9 mouse cellular contexts compared by ENCODE assay signal in the genomic region with DNA sequence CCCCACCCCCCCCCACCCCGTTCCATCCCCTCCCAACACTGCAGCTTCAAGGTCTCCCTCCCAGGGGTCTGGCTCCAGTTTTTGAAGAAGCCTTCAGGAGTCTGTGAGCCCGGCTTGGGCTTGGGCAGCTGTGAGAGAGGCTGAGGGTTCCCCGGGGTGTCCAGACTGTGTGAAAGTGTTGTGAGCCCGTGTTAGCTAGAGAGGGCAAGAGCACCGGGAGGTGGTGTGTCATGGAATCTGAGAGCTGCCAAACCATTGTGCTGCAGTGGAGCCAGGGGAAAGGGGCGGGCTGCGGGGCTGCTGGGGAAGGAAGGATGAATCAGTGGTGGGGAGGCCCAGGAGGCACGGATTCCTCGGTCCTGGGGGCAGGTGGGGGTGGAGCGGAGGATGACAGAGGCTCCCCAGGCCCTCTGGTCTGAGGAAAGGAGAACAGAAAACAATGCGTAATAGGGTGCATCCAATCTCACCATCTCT. TPM values are rescaled to one million over a fixed set of nuclear protein-coding genes. Genes with fewer than 3 reads are reported as not detected.
A peak's percentile ranks its signal among the peaks of the same experiment; 100 is the strongest.
DNase-seq lines count a peak whose midpoint lies in the region; ATAC-seq and TF ChIP-seq lines count a peak whose summit lies in the region.
"Had no signal": no experiment of that assay in that cellular context is flagged by ENCODE, and none has a peak within 500 bp of the region (broad histone marks: within the 10 kb centered on the region; RNA-seq: fewer than 3 reads in every experiment).

No protein-coding gene starts in this region.

- no peaks in the 10 kb centered on the region for H3K9me3 ChIP-seq in kidney, embryonic 15.5 days (replicated peaks)
- H3K9me3 ChIP-seq in hindbrain, postnatal 0 days (ENCODE audit: low read length) = no peaks in the 10 kb centered on the region
- H3K9me3 ChIP-seq in midbrain, embryonic 15.5 days = no peaks in the 10 kb centered on the region

- no peak for TF ChIP-seq POLR2A in brain, embryonic 14.5 days (IDR thresholded peaks at IDR 0.05; ENCODE audit: borderline replicate concordance, extremely low read depth, insufficient read depth, insufficient read length, poor library complexity, severe bottlenecking)

- H3K9ac ChIP-seq in kidney, embryonic 15.5 days = no peak overlapping the region
- H3K9ac ChIP-seq in hindbrain, postnatal 0 days (replicated peaks; ENCODE audit: low read length) = 0 out of 2 replicates have a peak overlapping the region, but pooled peaks have one; percentile 17
- H3K9ac ChIP-seq in midbrain, embryonic 15.5 days = no peak overlapping the region

- no peak for TF ChIP-seq CTCF in brain, embryonic 14.5 days (IDR thresholded peaks at IDR 0.05; ENCODE audit: borderline replicate concordance, extremely low read depth, insufficient read depth, insufficient read length)
- no peak for TF ChIP-seq CTCF in hindbrain, postnatal 0 days (IDR thresholded peaks at IDR 0.05; ENCODE audit: low read depth)

- H3K4me2 ChIP-seq in kidney, embryonic 15.5 days = peak overlapping the region; percentile 88
- peak overlapping the region; percentile 60; the same call in 1 of the 2 replicates for H3K4me2 ChIP-seq in hindbrain, postnatal 0 days (ENCODE audit: low read depth, low read length)
- H3K4me2 ChIP-seq in midbrain, embryonic 15.5 days = peak overlapping the region; percentile 15; the same call in 1 of the 2 replicates

- H3K4me3 ChIP-seq in kidney, embryonic 15.5 days (replicated peaks) = peak overlapping the region; percentile 59
- no peak overlapping the region for H3K4me3 ChIP-seq in hindbrain, postnatal 0 days (ENCODE audit: low read length)
- no peak overlapping the region for H3K4me3 ChIP-seq in midbrain, embryonic 15.5 days

- peaks cover 19% of the 10 kb centered on the region; the same call in 1 of the 2 replicates for H3K36me3 ChIP-seq in kidney, embryonic 15.5 days
- no peaks in the 10 kb centered on the region for H3K36me3 ChIP-seq in hindbrain, postnatal 0 days (ENCODE audit: insufficient read depth, low read length)
- no peaks in the 10 kb centered on the region for H3K36me3 ChIP-seq in midbrain, embryonic 15.5 days (replicated peaks)
- H3K36me3 ChIP-seq: G1E had no signal

- peak; percentile 40 for ATAC-seq in kidney, embryonic 15.5 days (replicated peaks; ENCODE audit: low FRiP score)
- peak; percentile 47 for ATAC-seq in hindbrain, postnatal 0 days
- peak; percentile 35 for ATAC-seq in midbrain, embryonic 15.5 days (replicated peaks)

- DNase-seq in kidney, postnatal 36 days = no peak
- DNase-seq in brain, embryonic 14.5 days (ENCODE audit: low read depth) = peak; percentile 66
- DNase-seq in gastrocnemius, postnatal 36 days = peak; percentile 55 to 62
- peak; percentile 57 for DNase-seq in hindbrain, postnatal 0 days (ENCODE audit: low spot score)
- DNase-seq in frontal cortex, postnatal 14 days (ENCODE audit: low spot score in 2 of 2) = no peak
- DNase-seq in natural killer cell, adult 2 months (ENCODE audit: low spot score in 2 of 2) = no peak

- WGBS in kidney, embryonic 15.5 days = 4% methylated on average over 11 of the region's 11 CpGs
- WGBS in hindbrain, postnatal 0 days = 7% methylated on average over 11 of the region's 11 CpGs
- 5% methylated on average over 11 of the region's 11 CpGs for WGBS in midbrain, embryonic 15.5 days

- H3K4me1 ChIP-seq in kidney, embryonic 15.5 days = peaks cover 48% of the 10 kb centered on the region
- peaks cover 16% of the 10 kb centered on the region; the same call in 1 of the 2 replicates for H3K4me1 ChIP-seq in hindbrain, postnatal 0 days (ENCODE audit: insufficient read depth, low read length)
- peaks cover 35% of the 10 kb centered on the region for H3K4me1 ChIP-seq in midbrain, embryonic 15.5 days

- H3K27ac ChIP-seq in kidney, embryonic 15.5 days = peak overlapping the region; percentile 87
- H3K27ac ChIP-seq in hindbrain, postnatal 0 days = peak overlapping the region; percentile 64; the same call in 1 of the 2 replicates
- H3K27ac ChIP-seq in midbrain, embryonic 15.5 days = peak overlapping the region; percentile 54

- intact Hi-C loops in gastrocnemius, postnatal 36 days (cut with DNase I) = no loop called here

- H3K27me3 ChIP-seq in kidney, embryonic 15.5 days = peaks cover 29% of the 10 kb centered on the region
- peaks cover 13% of the 10 kb centered on the region for H3K27me3 ChIP-seq in hindbrain, postnatal 0 days (ENCODE audit: insufficient read depth, low read length)
- H3K27me3 ChIP-seq in midbrain, embryonic 15.5 days (replicated peaks) = peaks cover 31% of the 10 kb centered on the region

RNA-seq across cellular contexts. Expression of a gene that starts 3.4 kb away (rescaled TPM):
- 7.7 and 9.3 TPM in 2 replicates for polyA plus RNA-seq in kidney, embryonic 15.5 days (2015; fragmentation: Nextera tagmentation; extraction: Ambion mirVana)
- 3.2 and 9.7 TPM in 2 replicates for polyA plus RNA-seq in brain, embryonic 14.5 days (2012; rRNA removed)
- 100 to 1,000 TPM; 403 to 438 TPM for total RNA-seq in gastrocnemius, postnatal 36 days (2021)
- 17.6 and 19.4 TPM in 2 replicates for total RNA-seq in hindbrain, postnatal 0 days (2014; rRNA removed)
- polyA plus RNA-seq in hindbrain, postnatal 0 days (2015; fragmentation: Nextera tagmentation; extraction: Ambion mirVana) = 1.8 TPM in 2 replicates
- polyA plus RNA-seq in midbrain, embryonic 15.5 days (2015; fragmentation: Nextera tagmentation; extraction: Ambion mirVana) = 3.3 and 3.4 TPM in 2 replicates

RNA-seq across cellular contexts. Expression of a gene that starts 31.0 kb away (rescaled TPM):
- 268 and 287 TPM in 2 replicates for polyA plus RNA-seq in kidney, embryonic 15.5 days (2015; fragmentation: Nextera tagmentation; extraction: Ambion mirVana)
- polyA plus RNA-seq in brain, embryonic 14.5 days (2012; rRNA removed) = 258 and 356 TPM in 2 replicates
- 100 to 1,000 TPM in 1 of 2 experiments, 10 to 100 TPM in 1; 94.2 to 103 TPM for total RNA-seq in gastrocnemius, postnatal 36 days (2021)
- 229 and 240 TPM in 2 replicates for total RNA-seq in hindbrain, postnatal 0 days (2014; rRNA removed)
- polyA plus RNA-seq in hindbrain, postnatal 0 days (2015; fragmentation: Nextera tagmentation; extraction: Ambion mirVana) = 371 and 385 TPM in 2 replicates
- 342 and 365 TPM in 2 replicates for polyA plus RNA-seq in midbrain, embryonic 15.5 days (2015; fragmentation: Nextera tagmentation; extraction: Ambion mirVana)

RNA-seq across cellular contexts. Expression of a gene that starts 34.7 kb away (rescaled TPM):
- polyA plus RNA-seq in kidney, embryonic 15.5 days (2015; fragmentation: Nextera tagmentation; extraction: Ambion mirVana) = not detected in 2 replicates
- polyA plus RNA-seq in brain, embryonic 14.5 days (2012; rRNA removed) = 0.14 and 0.23 TPM in 2 replicates
- not detected for total RNA-seq in gastrocnemius, postnatal 36 days (2021)
- total RNA-seq in hindbrain, postnatal 0 days (2014; rRNA removed) = 0.47 TPM in 1 of 2 replicates, not detected in the other
- polyA plus RNA-seq in hindbrain, postnatal 0 days (2015; fragmentation: Nextera tagmentation; extraction: Ambion mirVana) = 0.59 TPM in 1 of 2 replicates, not detected in the other
- 0.27 and 1.0 TPM in 2 replicates for polyA plus RNA-seq in midbrain, embryonic 15.5 days (2015; fragmentation: Nextera tagmentation; extraction: Ambion mirVana)
- polyA plus RNA-seq: G1E had no signal

RNA-seq across cellular contexts. Expression of a gene that starts 40.4 kb away (rescaled TPM):
- polyA plus RNA-seq in kidney, embryonic 15.5 days (2015; fragmentation: Nextera tagmentation; extraction: Ambion mirVana) = 22.5 and 22.6 TPM in 2 replicates
- polyA plus RNA-seq in brain, embryonic 14.5 days (2012; rRNA removed) = 44.5 and 46.7 TPM in 2 replicates
- total RNA-seq in gastrocnemius, postnatal 36 days (2021) = 10 to 100 TPM; 10.1 to 12.9 TPM
- total RNA-seq in hindbrain, postnatal 0 days (2014; rRNA removed) = 58.1 and 79.4 TPM in 2 replicates
- 56.4 and 62.0 TPM in 2 replicates for polyA plus RNA-seq in hindbrain, postnatal 0 days (2015; fragmentation: Nextera tagmentation; extraction: Ambion mirVana)
- 36.9 and 40.5 TPM in 2 replicates for polyA plus RNA-seq in midbrain, embryonic 15.5 days (2015; fragmentation: Nextera tagmentation; extraction: Ambion mirVana)

RNA-seq across cellular contexts. Expression of a gene that starts 48.2 kb away (rescaled TPM):
- 0.26 and 0.29 TPM in 2 replicates for polyA plus RNA-seq in kidney, embryonic 15.5 days (2015; fragmentation: Nextera tagmentation; extraction: Ambion mirVana)
- 0.11 and 0.32 TPM in 2 replicates for polyA plus RNA-seq in brain, embryonic 14.5 days (2012; rRNA removed)
- total RNA-seq in gastrocnemius, postnatal 36 days (2021) = under 1 TPM in 1 of 2 experiments, not detected in 1; 0.35 TPM
- total RNA-seq in hindbrain, postnatal 0 days (2014; rRNA removed) = 2.2 TPM in 1 of 2 replicates, not detected in the other
- polyA plus RNA-seq in hindbrain, postnatal 0 days (2015; fragmentation: Nextera tagmentation; extraction: Ambion mirVana) = 0.44 and 0.63 TPM in 2 replicates
- 0.28 and 0.54 TPM in 2 replicates for polyA plus RNA-seq in midbrain, embryonic 15.5 days (2015; fragmentation: Nextera tagmentation; extraction: Ambion mirVana)
- polyA plus RNA-seq: G1E had no signal

Comparison
In these comparisons a context has a peak if more than half of its experiments do, and no peak if none do; other contexts are left out.
1. H3K4me2 ChIP-seq: peak in every context shown above with its lines; median percentile 88 in kidney, embryonic 15.5 days; 60 in hindbrain, postnatal 0 days; 15 in midbrain, embryonic 15.5 days.
2. DNase-seq: peak in brain, embryonic 14.5 days (single experiment), gastrocnemius, postnatal 36 days (2 of 2) and hindbrain, postnatal 0 days (single experiment); none in kidney, postnatal 36 days (0 of 2), frontal cortex, postnatal 14 days (0 of 2) and natural killer cell, adult 2 months (0 of 2).
3. Peak in every context shown above with its lines, with median percentiles within 50 percentile points of each other: ATAC-seq and H3K27ac ChIP-seq.